Mouse (Mus musculus): Measurements from ENCODE around the gene Ccdc40.
A peak's percentile ranks its signal among the peaks of the same experiment; 100 is the strongest.
"Not testable (repeated sequence)": the region's sequence is repeated elsewhere in the genome, so short reads cannot be mapped to it uniquely, and the experiment has no call there.

Gene Ccdc40

GRCm38 (mm10) chr11:119285791-119286527 lies 57.6 kb downstream of the Ccdc40 start:
- no peak for DNase-seq (ENCODE audit: low read depth, low spot score)

DNA sequence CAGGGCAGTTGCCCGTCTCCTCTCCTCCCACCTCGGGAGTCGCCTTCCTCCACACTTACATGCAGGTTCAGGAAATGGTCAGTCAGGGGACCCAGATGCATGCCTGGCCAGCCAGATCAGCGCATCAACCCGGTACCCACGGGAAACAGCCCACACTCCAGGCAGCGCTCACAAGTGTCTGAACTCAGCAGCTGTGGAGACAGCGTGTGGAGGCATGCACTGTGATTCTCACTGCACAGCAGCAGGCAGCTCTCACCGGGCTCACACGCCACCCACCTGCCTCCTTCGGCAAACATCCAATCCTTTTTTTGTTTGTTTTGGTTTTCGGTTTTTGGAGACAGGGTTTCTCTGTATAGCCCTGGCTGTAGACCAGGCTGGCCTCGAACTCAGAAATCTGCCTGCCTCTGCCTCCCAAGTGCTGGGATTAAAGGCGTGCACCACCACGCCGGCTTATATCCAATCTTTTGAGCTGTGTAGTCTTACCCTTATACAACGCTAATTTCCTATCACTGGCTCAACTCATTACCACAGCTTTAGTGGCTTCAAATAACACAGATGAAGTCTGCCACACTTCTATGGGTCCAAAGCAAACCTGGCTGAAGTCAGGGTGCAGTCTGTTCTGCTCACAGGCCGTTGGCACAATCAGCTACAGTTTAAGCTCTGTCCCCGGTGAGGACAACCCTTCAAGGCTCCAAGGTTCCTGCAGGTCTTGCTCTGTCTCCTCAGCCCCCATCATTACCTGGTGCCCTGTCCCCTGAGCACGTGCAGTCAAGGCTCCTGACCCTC lies 59.0 kb downstream of the Ccdc40 start:
- DNase-seq (ENCODE audit: low read depth, low spot score), result no peak

DNA sequence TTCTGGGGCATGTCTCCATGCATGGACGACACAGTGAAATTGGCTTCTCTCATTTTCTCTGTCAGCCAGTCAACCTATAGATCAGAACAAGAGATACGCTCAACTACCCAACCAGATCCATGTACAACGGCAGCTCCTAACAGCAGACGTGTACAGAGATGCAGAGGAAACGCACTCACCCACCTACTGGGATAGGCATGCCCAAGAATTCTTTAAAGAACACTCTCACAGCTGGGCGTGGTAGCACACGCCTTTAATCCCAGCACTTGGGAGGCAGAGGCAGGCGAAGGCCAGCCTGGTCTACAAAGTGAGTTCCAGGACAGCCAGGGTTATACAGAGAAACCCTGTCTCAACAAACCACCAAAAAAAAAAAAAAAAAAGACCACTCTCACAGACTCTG lies 64.5 kb downstream of the Ccdc40 start:
- not testable (repeated sequence) for DNase-seq (ENCODE audit: low read depth, low spot score)

DNA sequence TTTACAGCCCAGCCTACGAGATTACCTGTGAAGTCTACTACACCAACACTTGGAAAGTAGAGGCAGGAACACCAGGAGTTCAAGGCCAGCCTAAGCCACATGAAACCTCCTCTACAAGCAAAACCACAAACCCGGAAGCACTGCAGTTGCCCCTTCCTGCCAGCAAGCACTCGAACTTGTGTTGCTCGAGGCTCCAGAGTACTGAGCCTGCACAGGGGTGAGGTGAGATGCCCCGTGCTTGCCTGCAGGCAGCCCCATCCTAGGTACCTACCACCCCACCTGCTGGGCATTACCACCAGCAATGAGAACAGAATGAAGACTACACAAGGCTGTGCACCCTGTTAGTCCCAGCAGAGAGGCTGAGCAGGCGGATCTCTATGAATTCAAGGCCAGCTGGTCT lies 69.6 kb downstream of the Ccdc40 start:
- peak; percentile 56 for DNase-seq (ENCODE audit: low read depth, low spot score)

GRCm38 (mm10) chr11:119298917-119299316 lies 70.5 kb downstream of the Ccdc40 start:
- no peak for DNase-seq (ENCODE audit: low read depth, low spot score)

DNA sequence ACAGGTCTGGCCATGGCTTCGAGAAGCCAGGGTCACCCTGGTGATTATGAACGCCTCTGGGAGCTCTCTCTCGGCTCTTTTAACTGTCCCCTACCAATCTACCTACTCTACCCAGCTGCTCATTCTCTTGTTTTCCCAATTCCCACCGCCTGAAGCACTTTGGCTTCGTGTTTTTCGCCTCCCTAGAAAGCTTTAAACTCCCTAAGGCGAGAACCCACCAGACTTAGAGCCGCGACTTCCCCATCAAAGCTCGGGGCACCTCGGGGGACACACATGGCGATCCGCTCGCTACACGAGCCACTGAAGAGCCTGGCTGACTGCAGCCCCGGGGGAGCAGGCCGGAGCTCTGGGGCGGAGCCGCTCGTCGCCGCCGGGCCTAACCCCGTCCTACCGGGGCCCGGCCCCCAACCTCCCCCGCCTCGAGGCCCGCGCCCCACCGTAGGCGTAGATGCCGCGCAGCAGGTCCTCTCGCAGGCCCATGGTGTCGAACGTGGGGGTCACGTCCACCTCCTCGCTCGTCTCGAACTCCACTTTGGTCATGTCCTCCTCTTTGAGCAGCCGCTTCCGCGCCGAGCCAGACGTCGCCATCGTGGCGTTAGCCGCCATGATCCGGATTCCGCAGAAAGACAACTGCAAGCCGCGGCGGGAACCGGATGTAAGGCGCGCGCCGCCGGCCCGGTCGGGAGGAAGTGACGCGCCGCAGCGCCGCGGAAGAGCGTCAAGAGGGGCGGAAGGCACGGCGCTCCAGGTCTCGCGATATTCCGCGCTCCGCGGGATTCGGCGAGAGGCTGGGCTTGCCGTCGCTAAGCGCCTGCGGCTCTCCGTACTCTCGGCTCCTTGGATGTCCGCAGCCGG lies 71.2 kb downstream of the Ccdc40 start, which contains the start of gene Eif4a3:
Gene Eif4a3 (minus strand): TSS at position 699 of the 855 bp plus-strand sequence.
- peak; percentile 99 for DNase-seq (ENCODE audit: low read depth, low spot score)

GRCm38 (mm10) chr11:119300246-119300935 lies 72.0 kb downstream of the Ccdc40 start:
- no peak for DNase-seq (ENCODE audit: low read depth, low spot score)

DNA sequence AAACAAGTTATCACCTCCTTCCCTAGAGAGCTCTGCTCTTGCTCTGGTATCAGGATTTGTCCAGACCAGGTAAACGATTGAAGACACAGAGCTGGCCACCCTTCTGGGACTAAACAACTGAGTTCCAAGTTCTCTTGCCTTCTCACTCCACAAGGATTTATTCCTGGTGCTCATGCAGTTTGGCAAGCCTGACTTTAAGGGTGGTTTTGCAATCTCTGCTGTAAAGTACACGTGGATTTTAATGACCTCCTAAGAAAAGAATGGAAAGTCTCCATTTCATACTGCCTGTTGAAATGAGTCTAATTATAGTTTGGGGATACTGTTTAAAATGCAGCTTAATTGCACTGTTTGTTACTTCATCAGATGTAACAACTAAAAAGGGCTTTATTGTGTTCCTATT lies 72.6 kb downstream of the Ccdc40 start:
- no peak for DNase-seq (ENCODE audit: low read depth, low spot score)

DNA sequence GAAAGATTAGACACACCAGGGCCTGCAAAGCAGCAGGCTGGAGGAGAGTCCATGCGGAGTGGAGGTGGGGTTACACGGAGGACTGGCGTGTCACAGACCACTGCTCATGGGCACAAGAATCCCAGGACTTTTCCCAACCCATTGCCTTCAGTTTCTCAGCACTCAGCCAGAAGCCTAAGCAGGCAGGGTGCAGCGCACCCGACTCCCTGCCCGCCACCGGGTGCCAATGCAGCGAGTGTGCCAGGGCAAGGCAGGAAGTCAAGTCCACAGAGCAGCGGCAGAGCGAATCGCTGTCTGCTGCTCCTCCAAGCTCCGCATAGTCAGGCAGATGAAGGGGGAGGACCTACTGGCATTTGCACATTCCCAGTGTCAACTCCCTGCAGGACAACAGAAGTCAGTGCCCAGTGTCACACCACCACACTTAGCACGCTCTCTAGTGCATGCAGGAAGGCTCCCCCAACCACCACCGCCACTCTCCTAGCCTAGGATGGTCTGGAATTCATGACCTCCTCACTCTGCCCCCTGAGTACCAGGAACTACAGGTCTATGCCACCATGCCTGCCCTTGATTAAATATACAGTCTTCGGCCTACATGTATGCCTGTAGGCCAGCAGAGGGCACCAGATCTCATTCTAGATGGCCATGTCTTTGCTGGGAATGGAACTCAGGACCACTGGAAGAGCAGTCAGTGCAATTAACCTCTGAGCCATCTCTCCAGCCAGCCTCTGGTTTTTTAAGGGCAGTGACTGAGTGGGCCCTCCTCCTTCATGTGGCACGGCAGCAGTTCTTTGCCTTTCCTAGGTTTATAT lies 76.7 kb downstream of the Ccdc40 start:
- DNase-seq (ENCODE audit: low read depth, low spot score), result peak; percentile 63

GRCm38 (mm10) chr11:119306762-119307657 lies 78.6 kb downstream of the Ccdc40 start:
- no peak for DNase-seq (ENCODE audit: low read depth, low spot score)

DNA sequence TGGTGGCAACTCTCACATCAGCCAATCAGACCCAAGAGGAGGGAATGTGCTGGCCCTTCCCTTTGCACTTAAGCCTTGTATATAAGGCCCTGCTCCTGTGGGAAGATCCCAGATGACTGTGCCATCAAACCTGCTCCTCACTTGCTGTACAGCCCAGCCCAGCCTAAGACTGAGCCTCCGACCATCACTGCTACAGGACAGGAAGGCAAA lies 79.2 kb downstream of the Ccdc40 start, which contains the start of gene Card14:
Gene Card14 (plus strand): TSS at position 111 of the 210 bp plus-strand sequence.
- no peak for DNase-seq (ENCODE audit: low read depth, low spot score)

- no peak for DNase-seq (ENCODE audit: low read depth, low spot score)
These were observed 79.5 kb downstream of the Ccdc40 start for GRCm38 (mm10) chr11:119307916-119308315.

DNA sequence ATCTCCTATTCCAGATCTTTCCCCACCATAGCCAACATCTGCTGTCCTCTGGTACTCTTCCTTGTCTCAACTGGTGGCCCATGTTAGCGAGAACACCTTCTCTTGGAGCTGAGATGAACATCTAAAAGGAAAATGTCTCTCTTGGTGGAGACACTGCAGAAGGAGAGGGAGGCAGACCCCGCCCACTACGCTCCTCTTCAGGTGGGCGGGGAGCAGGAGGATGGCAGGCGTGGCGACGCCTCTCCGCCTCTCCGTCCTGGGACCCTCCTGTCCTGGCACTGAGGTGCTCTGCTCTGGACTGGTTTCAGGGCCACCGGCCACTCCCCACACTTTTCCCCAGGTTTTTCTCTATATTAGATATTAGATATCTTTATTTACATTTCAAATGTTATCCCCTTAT lies 82.2 kb downstream of the Ccdc40 start:
- no peak for DNase-seq (ENCODE audit: low read depth, low spot score)

GRCm38 (mm10) chr11:119314252-119314936 lies 86.0 kb downstream of the Ccdc40 start:
- DNase-seq (ENCODE audit: low read depth, low spot score), result no peak

All from CD4-positive helper T cell, adult 2 months (primary cell).